Mouse (Mus musculus): ENCODE results near the gene Pck1. TPM values are rescaled to one million over a fixed set of nuclear protein-coding genes. Genes with fewer than 3 reads are reported as not detected.

Gene Pck1
- total RNA-seq, 2 experiments from 2014 or later = 1.9 TPM; not detected in 1

DNA sequence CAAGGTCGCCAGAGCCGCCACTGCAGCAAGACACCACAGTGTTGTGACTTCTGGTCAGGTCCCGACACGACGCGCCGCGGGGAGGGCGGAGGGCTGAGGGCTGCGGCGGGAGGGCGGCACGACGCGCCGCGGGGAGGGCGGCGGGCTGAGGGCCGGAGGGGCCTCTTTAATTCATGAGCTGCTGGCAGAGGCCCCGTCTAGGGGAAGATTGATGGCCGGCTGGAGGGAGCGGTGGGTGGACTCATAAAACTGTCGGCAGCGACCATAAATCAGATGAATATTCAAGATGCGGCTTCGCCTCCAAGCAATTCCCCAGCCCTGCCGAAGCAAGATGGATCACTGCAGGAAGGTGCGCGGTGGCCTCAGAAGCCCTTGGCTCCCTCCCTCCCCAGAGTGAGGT lies 18.6 kb downstream of the Pck1 start:
- ATAC-seq (replicated peaks; ENCODE audit: low FRiP score, poor library complexity, severe bottlenecking) = no peak

DNA sequence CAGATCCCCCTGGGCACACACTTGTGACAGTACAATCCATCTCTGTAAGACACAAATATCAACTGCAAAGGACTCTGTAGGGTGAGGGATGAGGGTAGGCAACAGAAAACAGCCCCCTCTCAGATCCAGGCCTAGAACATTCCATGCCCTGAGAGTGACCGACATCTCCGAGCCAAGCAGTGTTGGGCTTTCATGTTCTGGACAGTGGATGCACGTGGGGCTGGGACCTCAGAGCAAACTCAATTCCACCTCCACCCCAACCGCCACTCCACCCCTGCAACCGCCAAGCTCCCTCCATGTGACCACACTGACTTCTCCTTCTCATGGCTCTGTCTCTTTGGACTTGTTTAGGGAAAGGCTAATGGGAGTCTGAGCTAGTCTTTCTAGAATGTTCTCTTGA lies 19.1 kb downstream of the Pck1 start:
- ATAC-seq (replicated peaks; ENCODE audit: low FRiP score, poor library complexity, severe bottlenecking) = no peak

DNA sequence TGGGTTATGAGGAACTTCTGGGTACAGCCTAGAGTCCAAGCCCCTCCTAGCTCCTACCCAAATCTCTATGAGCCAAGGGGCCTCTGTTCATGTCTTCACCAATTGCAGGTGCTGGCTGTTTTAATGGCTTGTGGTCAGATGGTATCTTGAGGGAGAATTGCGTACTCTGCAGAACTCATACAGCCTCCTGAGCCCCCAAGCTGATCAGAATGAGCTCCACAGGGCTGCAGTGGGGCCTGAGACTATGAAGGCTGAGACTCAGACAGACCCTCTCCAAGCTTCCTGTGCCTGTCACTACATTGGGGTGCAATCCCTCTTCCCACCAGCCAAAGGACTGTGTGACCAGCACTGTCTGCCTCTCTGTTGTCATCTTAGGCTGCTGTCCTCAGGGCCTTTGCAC lies 19.5 kb downstream of the Pck1 start:
- no peak for ATAC-seq (replicated peaks; ENCODE audit: low FRiP score, poor library complexity, severe bottlenecking)

DNA sequence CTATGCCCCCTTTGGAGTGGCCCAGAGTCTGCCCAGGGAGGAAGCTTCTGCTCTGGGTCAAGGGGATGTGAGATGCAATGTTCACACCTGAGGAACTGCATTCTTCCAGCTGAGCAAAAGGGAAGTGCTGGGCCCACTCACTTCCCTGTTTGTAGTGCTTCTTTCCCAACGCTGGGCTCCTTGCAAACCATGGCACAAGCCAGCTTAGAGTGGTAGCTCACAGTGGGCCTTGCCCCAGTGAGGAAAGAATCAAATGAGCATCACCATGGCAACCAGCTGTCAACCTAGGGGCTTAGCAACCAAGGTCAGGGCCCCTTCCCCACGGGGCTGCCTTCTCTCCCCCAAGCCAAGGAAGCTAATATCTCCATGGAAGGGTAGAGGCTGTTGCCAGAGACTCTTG lies 20.2 kb downstream of the Pck1 start:
- no peak for ATAC-seq (replicated peaks; ENCODE audit: low FRiP score, poor library complexity, severe bottlenecking)

DNA sequence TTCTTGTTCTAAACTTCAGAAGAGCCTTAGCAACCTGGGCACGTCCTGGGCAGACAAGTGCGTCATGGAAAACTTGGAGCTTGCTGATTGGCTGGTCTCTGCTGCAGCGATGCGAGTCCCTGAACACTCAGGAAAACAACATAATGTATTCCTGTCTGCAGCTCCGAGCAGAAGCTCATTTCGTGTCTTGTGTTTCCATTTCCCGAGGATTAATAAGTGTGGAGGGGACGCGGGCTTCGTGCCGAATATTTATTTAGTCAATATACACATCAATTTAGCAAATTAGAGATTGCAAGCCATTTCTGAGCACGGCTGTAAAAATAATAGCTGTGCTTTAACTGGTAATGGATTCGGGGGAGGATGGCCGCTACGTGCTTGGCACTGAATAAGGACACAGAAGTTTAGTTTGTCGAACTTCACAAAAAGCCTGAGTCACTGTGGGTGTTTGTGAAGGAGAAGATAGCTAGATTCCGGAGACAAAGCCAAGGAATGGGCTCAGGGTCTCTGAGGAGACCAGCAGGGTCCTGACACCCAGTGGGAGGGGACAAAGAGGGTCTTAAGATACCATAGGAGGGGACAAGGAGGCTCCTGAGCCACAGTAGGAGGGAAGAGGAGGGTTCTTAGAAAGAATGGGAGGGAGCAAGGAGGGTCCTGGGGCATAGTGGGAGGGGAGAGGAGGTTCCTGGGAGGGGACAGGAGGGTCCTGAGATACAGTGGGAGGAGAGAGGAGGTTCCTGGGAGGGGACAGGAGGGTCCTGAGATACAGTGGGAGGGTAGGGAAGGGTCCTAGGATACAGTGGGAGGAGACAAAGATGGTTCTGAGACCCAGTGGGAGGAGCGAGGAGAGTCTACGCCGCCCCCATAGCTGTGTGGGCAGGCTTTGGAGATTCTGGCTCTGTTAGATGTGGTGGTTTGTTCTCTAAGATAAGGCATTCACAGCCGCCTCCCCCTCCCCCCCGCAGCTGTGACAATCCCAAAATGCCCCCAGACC lies 21.0 kb downstream of the Pck1 start:
- no peak for ATAC-seq (replicated peaks; ENCODE audit: low FRiP score, poor library complexity, severe bottlenecking)

DNA sequence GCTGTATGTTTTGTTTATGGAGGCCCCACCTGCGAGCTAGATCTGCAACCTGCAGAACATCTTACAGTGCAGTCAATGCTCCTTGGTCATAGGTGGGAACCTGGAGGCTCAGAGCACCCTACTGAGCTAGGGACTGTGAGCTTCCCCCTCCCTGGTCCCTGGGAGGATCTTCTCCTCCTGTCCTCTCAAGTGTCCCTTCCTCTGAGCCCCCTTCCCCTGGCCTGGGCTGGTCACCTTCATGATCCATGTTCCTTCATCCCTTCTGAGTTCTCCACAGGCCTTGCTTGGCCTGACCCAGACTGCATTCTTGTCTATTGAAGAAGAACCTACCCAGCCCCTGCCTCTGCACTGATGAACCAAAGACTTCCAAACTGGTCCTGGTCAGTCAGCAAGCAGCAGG lies 21.7 kb downstream of the Pck1 start:
- no peak for ATAC-seq (replicated peaks; ENCODE audit: low FRiP score, poor library complexity, severe bottlenecking)

DNA sequence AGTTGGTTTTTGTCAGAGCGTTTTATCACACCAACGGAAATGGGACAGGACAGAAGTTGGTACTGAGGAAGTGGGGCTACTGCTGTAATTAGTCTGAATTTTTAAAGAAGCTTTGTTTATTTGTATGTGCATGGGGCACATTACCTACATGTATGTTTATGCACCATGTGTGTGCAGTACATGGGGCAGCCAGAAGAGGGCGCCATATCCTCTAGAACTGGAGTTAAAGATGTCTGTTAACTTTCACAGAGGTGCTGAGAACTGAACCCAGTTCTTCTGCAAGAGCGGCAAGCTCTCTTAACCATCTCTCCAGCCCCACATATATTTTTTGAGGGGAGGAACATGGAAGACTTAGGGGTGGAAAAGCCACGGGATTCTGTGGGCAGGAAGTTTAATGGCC lies 22.9 kb downstream of the Pck1 start:
- ATAC-seq (replicated peaks; ENCODE audit: low FRiP score, poor library complexity, severe bottlenecking) = no peak

DNA sequence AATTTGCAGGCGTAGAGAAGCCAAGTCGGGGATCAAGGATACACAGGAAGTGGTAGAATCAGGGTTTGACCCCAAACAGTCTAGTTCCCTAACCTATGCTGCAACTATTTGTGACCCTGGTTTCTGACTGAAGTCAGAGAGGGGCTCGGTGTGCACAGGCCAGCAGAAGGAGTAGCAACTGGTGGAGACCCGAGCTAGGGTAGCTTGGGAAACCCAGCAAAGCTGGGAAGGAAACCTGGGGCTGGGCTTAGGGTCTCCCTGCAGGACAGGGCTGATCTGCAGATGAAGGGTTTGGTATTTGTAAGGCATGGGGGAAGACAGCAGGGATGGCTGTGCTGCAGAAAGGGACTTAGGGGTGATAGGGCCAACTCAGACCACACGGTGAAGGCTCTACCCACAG lies 24.6 kb downstream of the Pck1 start:
- no peak for ATAC-seq (replicated peaks; ENCODE audit: low FRiP score, poor library complexity, severe bottlenecking)

DNA sequence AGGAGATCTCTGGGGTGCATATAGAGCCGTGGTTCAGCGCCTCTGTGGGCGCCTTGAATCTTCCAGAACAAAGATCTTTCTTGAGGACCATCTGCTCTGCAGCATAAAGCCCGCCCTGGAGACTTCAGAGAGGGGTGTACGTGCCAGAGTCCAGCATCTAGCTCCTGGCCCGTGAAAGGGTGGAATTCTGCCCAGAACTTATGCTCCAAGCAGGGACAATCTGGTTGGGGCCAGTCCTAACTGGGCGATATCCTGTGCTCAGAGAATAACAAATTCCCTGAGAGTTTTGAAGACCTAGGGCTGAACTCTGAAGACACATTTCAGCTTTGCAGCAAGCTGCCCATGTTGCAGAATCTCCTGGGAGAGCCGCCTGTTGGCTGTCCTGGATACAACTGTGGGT lies 25.1 kb downstream of the Pck1 start:
- ATAC-seq (replicated peaks; ENCODE audit: low FRiP score, poor library complexity, severe bottlenecking) = no peak

DNA sequence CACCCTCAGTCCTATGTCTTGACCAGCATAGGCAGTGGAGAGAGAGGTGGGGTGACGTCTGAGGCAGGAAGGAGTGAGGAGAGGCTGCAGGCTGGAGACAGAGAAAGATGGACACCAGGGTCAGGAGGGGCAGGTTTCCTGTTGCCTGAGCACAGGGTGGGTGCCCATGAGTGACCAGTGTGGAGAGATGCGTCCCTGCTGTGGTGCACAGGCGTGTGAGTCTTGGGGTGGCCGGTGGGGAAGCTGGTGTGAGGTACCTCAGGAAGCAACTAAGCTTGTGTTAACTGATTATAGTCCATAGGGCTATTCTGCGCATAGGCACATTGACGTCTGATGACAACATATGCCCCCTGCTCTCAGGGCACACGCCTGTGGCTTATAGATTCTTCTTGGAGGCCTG lies 26.2 kb downstream of the Pck1 start:
- no peak for ATAC-seq (replicated peaks; ENCODE audit: low FRiP score, poor library complexity, severe bottlenecking)

DNA sequence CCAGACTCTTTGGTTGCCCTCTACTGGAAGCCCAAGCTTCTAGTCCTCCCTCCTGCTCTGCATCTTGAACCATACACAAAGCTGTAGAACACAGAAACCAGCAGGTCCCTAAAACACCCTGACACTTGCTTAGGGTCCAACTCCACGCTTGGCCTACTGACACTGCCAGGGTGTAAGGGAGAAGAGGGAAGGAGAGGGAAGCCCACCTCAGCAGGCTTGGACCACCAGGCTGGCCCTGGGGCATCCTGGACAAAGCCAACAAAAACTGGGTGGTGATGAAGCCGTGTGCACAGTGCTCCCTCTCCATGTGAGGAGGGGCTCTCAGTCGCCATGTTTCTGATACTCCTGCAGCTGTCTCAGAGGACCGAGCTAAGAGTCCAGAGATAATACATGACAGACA lies 27.2 kb downstream of the Pck1 start:
- no peak for ATAC-seq (replicated peaks; ENCODE audit: low FRiP score, poor library complexity, severe bottlenecking)

DNA sequence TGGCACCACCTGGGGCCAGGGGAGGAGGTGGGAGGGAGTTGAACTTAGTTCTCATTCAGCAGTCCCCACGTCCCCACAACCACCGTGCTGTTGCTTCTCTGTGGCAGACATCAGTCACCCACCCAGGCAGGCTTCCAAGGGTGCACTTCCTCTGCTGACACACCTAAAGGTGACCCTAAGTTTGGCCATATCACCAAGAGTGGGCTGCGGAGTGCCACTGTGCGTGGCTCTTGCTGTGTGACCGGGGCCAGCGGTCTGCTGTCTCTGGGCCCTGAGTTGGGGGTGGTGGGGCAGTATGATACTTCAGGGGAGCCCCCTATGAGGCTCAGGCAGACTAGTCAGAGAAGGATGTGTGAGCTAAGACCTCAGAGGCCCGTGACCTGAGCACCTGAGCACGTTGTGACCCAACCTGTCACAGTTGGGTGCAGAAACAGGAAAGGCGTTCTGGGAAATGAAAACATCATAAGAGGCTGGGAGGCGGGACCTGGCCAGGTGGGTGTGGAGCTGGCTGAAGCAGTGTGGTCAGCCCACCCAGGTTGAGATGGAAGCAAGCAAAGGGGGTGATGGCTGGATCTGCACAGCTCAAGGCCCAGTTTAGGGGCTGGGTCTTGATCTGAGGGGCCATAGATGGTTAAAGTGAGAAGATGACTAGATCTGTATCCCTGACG lies 28.0 kb downstream of the Pck1 start:
- no peak for ATAC-seq (replicated peaks; ENCODE audit: low FRiP score, poor library complexity, severe bottlenecking)

DNA sequence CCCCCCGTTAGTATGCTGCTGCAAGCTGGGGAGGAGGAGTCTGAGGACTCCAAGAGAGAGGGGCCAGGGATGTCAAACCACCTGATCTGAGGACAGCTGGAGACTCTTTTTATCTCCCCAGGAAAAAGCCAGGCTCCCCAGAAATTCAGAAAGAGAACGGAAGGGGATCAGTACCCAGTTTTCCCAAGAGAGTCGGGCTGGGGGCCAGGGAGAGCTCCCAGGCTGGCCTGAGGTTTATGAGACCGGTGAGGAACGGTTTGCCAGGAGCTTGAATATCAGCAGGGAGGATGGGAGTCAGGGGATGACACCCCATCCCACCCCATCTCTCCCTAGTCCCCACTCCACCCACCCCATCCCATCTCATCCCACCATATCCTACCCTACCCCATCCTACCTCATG lies 28.6 kb downstream of the Pck1 start:
- no peak for ATAC-seq (replicated peaks; ENCODE audit: low FRiP score, poor library complexity, severe bottlenecking)

DNA sequence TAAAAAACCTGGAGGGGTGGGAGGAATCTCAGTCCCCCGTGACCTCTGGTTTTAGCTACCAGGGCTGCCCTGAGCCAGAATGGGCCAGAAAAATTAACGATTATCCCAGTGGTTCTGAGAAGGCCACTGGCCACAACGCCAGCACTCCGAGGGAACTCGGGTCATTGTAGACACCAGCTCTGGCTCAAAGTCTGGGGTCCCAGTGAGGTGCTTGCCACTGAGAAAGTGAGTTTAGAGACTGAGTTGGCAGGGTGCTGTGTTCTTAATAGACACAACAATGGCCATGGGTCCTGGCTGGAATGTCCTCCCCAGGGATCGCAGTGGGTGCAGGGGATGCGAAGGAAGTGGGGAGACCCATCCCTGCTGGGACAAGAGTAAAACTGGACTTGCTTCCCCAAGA lies 29.1 kb downstream of the Pck1 start:
- no peak for ATAC-seq (replicated peaks; ENCODE audit: low FRiP score, poor library complexity, severe bottlenecking)

DNA sequence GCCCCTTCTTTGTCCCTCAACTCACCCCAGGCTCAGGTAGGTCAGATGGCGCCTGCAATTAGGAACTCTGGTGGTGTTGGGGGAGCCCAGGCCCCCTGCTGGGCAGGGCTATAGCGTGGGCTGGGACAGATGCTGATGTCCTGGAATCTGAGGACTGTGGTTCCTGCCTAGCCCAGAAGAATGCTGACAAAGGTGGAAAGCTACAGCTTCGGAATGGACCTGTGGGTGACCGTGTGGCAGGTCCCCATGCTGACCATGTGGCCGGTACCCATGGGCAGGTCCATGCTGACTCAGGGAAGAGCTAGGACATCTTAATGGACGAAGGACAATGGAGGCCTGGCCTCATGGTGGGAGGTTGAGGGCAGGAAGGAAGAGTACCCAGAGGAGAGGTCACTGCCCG lies 29.9 kb downstream of the Pck1 start:
- ATAC-seq (replicated peaks; ENCODE audit: low FRiP score, poor library complexity, severe bottlenecking) = no peak

DNA sequence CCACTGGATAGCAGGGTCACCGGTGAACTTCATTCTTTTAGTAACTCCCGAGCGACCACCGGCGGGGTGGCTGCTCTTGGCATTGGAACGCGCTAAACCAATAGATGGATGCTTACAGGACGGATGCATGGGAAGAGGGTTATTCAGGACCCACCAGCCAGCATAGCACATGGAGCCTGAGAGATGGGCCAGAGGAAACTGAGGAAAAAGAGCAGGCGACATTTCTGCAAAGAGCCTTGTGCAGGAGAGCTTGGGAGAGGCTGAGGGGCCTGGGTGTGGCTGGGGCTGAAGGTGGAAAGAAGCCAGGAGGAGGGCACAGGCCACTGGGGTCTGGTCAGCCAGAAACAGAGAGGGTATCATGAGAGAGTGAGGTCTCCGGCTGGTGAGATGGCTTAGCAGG lies 30.5 kb downstream of the Pck1 start:
- ATAC-seq (replicated peaks; ENCODE audit: low FRiP score, poor library complexity, severe bottlenecking) = no peak

DNA sequence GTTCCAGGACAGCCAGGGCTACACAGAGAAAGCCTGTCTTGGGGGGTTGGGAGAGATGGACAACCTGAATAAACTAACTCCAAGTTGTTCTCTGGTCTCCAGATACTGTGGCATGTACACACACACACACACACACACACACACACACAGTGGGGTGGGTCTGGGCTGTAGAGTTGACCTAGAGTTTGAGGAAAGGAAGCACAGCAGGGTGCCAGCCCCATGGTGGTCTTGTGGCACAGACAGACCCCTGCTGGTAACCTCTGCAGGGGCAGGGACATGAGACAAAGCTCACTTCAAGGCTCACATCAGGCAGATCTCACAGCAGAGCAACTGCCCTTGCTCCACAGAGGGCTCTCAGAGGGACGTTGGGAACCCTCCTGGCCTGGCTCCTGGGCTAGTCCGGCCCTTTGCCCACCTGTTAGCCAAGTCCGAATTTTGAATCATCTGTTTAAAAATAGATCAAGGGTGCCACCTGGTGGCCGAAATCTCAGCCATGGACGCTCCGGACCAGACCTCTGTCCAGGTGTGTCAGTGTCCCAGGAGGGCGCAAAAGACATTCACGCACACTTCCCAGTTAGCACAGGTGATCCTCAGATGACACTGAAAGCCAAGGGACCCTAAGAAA lies 31.1 kb downstream of the Pck1 start:
- ATAC-seq (replicated peaks; ENCODE audit: low FRiP score, poor library complexity, severe bottlenecking) = no peak

DNA sequence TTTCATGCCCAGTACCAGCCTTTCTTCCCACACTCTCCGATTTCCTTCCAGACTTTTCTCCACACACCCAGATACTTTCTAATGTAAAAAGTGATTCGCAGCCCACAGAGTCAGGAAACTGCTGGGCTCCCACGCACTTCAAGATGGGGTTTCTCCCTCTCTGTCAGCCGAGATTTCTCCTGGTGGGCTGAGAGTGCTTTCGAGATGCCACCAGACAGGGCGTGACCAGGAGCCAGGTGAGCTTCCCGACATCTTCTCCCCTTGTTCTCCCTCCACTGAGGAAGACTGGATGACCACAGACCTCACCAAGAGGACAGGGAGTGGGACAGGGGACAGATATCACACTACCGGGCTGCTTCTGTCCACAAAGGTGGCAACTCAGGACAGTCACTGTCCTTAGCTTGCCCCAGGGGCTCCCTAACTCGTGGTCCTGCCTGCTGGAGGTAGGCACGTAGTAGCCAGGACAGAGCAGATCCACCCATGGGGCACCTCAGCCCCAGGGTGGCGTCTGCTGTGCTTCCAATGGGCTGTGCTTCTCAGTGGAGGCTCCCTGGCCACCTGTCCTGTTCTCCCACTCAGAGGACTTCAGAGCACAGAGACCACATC lies 31.7 kb downstream of the Pck1 start:
- ATAC-seq (replicated peaks; ENCODE audit: low FRiP score, poor library complexity, severe bottlenecking) = no peak

DNA sequence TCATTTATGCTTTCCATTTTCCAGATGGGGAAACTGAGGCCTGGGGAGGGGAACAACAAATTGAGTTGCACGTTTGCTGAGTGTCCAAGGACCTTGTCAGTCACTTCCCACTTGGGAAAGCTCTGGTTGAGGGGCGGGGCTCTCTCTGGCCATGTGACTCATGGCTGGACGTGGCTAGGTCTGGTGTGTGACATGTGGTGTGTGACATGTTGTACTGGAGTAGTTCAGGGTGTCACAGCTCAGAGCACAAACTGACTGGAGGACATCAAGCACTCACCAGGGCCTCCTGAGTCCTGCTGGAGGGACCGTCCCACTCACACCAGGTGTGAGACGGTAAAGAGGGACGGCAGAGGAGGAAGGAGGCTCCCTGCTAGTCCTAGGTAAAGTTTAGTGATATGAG lies 32.4 kb downstream of the Pck1 start:
- ATAC-seq (replicated peaks; ENCODE audit: low FRiP score, poor library complexity, severe bottlenecking) = no peak
